Mouse (Mus musculus): ENCODE results near the gene Stx5a.

Gene Stx5a

DNA sequence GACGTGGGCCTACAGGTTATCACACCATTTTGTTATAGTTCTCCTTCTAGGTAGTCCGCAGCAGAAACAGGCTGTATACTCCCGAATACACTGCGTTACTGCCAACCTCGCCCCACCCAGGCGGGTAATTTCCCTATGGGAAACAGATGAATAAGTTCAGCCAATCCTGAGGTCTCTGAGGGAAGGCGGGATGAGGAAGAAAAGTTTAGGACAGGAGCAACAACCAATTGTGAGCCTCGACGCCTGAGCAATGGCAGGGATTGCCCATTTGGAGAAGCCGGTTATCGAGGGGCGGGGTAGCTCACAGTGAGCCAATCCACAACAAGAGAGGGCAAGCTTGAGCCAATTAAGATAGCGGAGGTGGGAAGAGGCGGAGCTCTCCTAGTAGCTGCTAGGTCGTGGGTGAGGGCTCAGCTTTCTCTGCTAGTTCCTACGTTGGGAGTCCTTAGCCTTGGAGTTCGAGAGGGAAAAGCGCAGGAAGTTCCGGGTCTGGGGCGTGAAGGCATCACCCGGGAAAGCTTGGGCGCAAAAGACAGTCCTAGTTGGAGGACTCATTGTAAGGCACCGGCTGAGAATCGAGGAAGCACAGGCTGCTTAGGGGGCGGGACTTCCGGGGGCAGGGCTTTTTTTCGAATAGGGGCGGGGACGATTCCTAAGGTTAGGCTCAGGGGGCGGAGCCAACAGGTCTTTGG lies 61.1 kb downstream of the Stx5a start, which contains the start of gene Zbtb3:
TSS of gene Zbtb3 (plus strand) at position 426 of the 692 bp plus-strand sequence.
- peak; percentile 90 for DNase-seq (ENCODE audit: low read depth, low spot score)

GRCm38 (mm10) chr19:8803204-8803780 lies 62.1 kb downstream of the Stx5a start:
- DNase-seq (ENCODE audit: low read depth, low spot score), result no peak

GRCm38 (mm10) chr19:8803879-8804660 lies 62.9 kb downstream of the Stx5a start:
- no peak for DNase-seq (ENCODE audit: low read depth, low spot score)

All from retina, postnatal 7 days (tissue).